Mouse (Mus musculus): ENCODE measurements at regions not wholly inside any gene's neighbourhood (a gene's known extent, or its start where the extent isn't known, plus 50 kb on each side); places are given as distances from the start of the nearest gene placed in this dataset.
A peak's percentile ranks its signal among the peaks of the same experiment; 100 is the strongest.

DNA sequence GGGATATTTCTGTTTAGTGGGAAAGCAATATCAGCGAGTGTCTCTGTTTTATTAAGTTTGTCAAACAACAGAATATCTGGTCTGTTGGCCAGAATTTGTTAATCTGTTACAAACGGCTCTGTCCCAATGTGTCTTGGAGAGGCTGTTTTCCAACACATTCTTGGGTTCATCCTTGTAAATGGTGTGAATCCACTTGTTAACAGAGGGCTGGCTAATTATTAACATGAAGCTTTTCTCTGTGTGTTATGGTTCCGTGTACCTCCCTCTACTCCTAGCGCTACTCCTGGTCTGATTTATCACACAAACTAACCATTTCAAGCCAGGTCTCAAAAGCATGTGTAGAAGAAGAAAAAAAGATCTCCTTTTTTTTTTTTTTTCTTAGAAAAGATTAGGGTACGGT, 60.4 kb downstream of the Pou3f3 start:
- intact Hi-C loops (cut with DNase I), result no loop called here

DNA sequence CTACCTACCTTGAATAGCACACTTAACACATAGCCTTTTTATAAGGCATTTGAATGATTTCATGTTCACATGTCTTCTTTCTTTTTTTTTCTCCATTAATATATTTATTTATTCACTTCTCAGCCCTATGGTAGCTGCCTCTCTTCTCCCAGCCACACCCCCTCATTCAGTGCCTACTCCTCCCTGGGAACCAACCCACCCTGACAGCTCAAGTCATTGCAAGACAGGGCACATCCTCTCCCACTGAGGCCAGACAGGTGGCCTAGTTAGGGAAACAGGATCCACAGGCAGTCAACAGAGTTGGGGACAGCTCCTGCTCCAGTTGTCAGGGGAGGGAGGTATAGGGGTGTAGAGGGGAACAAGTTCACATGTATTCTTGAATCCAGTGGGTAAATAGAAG, 60.9 kb downstream of the Pou3f3 start:
- intact Hi-C loops (cut with DNase I), result no loop called here
- no peak for DNase-seq (ENCODE audit: low spot score in 2 of 2)

More for the DNA sequence above, 60.4 kb downstream of the Pou3f3 start:
- DNase-seq (ENCODE audit: low spot score in 2 of 2), result no peak

DNA sequence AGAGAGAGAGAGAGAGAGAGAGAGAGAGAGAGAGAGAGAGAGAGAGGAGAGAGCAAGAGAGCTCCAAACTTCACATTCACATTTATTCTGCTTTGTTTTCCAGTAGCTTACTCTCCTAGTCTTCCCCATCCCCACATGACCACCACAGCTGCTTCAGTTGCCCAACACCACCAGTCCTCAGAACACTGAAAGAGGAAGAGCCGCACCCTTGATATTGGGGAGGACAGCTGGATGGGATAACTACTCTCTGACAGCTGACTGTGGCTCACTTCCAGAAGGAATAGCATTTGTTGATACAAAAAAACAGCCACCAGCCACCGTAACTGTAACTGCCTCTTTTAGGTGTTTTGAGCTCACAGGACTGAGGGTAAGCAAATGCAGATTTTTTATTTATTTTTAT, 67.9 kb downstream of the Pou3f3 start:
- intact Hi-C loops (cut with DNase I), result no loop called here
- DNase-seq (ENCODE audit: low spot score in 2 of 2), result no peak

DNA sequence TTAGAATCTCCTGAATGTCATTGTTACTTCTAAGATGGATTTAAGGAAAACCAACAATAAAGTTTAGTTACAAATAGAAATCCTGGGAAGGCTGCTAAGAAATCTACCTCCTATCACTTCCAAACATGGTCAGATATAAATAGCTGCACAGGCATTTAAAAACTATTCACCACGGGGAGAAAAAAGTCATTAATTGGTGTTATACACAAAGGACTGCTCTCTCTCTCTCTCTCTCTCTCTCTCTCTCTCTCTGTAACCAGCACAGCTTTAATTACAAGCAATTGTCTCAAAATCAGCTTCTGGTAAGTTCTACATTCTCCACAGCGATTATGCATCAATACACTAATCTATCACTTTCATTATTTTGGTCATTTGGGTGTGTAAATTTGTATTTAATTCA, 68.5 kb downstream of the Pou3f3 start:
- intact Hi-C loops (cut with DNase I), result no loop called here
- no peak for DNase-seq (ENCODE audit: low spot score in 2 of 2)

DNA sequence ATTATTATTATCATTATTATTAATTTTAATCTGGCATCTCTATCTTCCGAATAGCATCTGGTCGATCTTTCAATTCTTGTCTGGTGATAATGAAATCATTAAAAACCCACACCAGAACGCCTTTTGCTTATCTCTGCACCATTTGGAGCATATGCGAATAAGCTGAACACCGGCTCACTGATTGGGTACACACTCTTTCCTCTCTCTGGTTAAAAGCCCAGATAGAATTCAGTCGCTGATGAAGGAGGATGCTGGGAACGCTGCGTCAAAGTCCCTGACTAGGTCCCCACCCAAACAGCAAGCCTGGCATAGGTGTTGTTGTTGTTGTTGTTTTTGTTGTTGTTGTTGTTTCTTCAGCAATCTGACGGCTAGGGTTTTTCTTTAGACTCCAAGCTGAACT, 74.5 kb downstream of the Pou3f3 start:
- intact Hi-C loops (cut with DNase I), result loop anchor here (5.0 to 10.0 kb wide), 4 partner anchors 873 to 1895 kb away; no protein-coding TSS in a partner anchor
- DNase-seq (ENCODE audit: low spot score in 2 of 2), result no peak

DNA sequence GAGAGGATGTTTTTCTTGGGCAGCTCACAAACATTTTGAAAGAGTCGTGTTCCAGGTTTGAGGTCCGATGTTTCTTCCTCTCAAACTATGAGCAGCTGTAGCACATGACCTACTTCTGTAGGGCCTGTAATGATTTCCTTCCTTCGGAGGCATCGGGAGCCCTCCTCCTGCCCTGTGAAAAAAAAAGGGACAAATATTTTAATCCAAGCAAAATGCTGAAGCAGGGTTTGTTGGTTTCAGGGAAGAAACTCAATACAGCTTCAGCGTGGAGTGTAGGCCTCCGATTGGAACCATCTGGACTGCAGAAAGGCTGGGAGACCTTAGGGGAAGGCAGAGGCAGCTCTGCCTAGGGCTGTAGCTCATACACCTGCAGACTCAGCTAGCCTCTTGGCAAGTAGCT, 76.4 kb downstream of the Pou3f3 start:
- intact Hi-C loops (cut with DNase I), result loop anchor here (2.0 to 10.0 kb wide), 5 partner anchors 47 to 1897 kb away; no protein-coding TSS in a partner anchor
- no peak for DNase-seq (ENCODE audit: low spot score in 2 of 2)

DNA sequence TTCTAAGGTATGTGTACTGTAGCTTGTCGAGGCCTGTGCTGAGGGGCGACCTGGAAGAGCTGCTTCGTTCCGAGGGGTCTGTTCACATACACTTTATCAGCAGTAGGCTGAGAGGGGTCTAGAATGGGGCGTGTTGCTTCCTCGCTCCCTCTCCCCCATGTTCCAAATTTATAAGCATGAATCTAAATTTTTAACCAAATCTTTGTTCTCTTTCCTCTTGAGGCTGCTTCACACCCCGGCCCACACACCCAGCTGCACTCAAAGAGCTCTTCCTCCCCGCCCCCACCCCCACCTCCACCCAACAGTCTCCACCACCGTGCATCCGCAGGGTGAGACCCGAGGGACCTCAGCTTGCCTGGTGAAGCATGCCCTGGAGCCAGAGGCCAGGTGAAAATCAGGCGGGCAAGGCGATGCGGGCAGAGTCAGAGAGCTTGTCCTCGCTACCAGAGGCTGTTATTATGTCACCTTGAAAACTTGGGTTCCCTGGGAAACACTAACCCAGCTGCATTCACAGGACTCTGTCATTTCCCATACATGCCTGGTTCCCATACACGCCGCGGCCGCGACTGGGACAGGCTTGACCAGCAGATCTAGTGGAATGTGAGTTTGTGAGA, 77.1 kb upstream of the Mrps9 start:
- intact Hi-C loops (cut with DNase I), result loop anchor here (2.0 to 10.0 kb wide), 5 partner anchors 49 to 1899 kb away; no protein-coding TSS in a partner anchor
- peak; percentile 22 to 70 for DNase-seq (ENCODE audit: low spot score in 2 of 2)

DNA sequence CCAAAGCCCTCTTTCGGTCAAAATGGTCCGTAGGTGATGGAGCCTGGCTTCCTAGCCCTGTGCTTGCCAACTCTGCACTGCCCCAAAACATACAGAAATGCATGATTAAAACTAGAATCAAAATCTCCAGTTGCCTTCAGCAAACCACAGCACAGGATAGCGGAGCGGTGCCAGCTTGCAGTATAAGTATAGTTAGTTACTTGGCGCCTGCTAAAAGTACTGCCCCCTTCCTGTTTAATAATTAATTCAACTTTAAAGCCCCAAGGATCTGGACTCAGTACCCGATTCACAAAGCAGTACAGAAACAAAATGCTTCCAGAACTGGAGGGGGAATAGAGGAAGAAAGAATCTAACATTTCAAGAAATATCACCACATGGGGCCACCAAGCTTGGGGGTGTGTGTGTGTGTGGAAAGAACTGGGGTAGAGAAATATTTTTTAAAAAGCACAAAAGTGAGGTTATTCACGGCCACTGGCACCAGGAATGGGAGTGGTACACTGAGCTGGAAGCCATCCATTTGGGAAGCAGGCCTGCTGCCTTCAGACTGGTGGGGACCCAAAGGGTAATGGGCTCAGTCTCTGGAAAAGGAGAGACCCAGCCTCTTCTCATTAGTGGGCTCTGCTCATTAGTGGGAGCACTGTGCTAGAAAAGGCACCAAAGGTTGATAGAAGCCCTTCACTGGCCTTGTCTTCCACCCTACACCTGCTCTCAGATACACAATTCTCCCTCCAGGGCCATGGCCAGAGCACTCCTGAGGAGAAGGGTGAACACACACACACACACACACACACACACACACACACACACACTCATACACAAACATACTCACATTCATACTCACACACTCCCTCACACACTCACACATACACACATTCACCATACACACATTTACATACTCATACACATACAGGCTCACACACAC, 75.8 kb upstream of the Mrps9 start:
- intact Hi-C loops (cut with DNase I), result loop anchor here (5.0 to 10.0 kb wide), 6 partner anchors 63 to 1973 kb away; no protein-coding TSS in a partner anchor

DNA sequence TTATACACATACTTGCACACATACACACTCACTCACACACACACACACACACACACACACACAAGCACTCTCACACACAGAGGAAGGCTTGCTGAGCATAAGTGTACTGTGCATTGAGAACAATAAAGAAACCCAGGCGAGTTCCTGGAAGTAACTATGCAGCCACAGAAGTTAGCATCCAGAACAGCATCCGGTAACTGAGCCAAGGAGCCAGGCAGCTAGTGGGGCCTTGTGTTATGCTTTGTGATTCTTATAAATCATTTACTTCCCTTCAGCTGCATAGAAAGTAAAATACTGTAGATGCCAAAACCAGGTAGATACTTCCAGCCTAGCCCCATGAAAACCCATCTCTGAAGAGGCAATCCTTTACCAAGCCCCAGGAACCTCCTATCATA, 75.1 kb upstream of the Mrps9 start:
- intact Hi-C loops (cut with DNase I), result loop anchor here (5.0 to 10.0 kb wide), 5 partner anchors 64 to 1974 kb away; no protein-coding TSS in a partner anchor
- no peak for DNase-seq (ENCODE audit: low spot score in 2 of 2)

More for the DNA sequence above, 75.8 kb upstream of the Mrps9 start:
- no peak for DNase-seq (ENCODE audit: low spot score in 2 of 2)

DNA sequence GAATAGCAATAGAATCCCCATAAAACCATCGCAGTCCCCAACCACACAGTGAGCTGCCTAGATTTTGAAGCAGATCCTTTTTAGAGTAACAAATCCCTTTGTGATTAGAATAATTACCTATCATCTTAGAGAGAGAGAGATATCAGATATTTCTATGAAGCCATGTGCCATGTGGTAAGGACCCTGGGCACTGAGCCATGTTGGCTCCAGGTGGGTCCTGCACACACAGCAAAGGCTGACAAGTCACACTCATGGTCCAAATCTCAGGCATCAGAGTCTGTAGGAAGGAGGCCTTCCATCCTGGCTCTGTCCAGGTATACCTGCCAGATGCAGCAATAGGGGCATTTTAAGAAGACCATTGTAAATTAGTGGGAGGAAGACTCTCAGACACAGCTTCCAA, 73.6 kb upstream of the Mrps9 start:
- DNase-seq (ENCODE audit: low spot score in 2 of 2), result no peak
- intact Hi-C loops (cut with DNase I), result loop anchor here (5.0 to 10.0 kb wide), 5 partner anchors 65 to 1975 kb away; no protein-coding TSS in a partner anchor

DNA sequence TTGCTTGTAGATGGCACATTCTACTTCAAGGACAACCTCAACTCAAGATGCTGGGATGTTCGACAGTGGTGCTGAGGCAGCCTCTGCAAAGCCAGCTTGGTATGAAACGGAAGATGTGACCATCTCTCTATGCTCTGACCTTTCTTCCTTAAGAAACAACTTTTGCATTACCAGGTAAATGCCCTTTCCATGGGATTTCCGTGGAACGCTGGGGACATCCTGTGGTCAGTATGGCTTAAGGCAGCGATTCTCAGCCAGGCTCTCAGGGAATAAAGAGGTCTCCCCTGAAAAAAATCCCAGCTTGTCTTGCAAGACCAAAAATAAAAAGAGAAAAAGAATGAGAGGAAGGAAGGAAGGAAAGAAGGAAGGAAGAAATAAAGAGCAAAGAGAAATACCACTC, 71.3 kb upstream of the Mrps9 start:
- DNase-seq (ENCODE audit: low spot score in 2 of 2), result peak in 1 of 2 experiments; percentile 49
- intact Hi-C loops (cut with DNase I), result loop anchor here (5.0 to 10.0 kb wide), 5 partner anchors 67 to 1977 kb away; no protein-coding TSS in a partner anchor

DNA sequence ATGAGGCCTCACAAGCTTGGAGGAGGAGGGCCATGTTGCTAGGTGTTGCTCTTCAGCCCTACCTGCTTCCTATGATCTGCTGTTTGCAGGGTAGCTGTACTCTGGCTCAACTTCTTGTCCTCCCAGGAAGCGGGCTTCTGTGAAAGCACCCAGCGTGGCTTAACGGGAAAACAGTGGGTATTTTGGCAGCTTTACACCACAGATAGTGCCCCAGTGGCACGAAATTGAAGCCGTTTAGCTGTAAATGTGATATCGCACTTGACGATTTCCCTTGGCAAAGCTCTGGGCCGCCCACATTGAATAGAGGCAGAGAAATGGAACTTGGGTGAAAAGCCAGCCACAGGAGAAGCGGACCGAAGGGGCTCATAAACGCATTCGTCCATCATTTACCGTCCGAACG, 70.8 kb upstream of the Mrps9 start:
- peak in 1 of 2 experiments; percentile 15 for DNase-seq (ENCODE audit: low spot score in 2 of 2)
- intact Hi-C loops (cut with DNase I), result no loop called here

DNA sequence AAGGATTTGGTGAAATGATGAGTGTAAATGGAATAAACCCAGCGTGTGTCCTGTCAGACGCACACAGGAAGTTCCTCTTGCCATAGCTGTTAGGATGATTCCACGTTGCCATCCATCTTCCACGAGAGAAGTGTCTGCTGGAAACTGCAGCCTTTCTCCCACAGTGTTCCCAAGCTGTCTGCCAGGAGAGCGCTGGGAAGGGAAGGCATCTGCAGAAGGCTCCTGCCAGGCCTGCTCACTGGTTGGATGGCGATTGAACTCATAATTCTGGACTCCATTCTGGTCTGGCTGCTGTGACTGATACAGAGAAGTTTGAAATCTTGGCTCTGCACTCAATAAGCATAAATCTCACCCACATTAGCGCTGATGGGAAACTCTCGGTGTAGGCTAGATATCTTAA, 69.5 kb upstream of the Mrps9 start:
- intact Hi-C loops (cut with DNase I), result no loop called here
- peak in 1 of 2 experiments; percentile 33 for DNase-seq (ENCODE audit: low spot score in 2 of 2)

DNA sequence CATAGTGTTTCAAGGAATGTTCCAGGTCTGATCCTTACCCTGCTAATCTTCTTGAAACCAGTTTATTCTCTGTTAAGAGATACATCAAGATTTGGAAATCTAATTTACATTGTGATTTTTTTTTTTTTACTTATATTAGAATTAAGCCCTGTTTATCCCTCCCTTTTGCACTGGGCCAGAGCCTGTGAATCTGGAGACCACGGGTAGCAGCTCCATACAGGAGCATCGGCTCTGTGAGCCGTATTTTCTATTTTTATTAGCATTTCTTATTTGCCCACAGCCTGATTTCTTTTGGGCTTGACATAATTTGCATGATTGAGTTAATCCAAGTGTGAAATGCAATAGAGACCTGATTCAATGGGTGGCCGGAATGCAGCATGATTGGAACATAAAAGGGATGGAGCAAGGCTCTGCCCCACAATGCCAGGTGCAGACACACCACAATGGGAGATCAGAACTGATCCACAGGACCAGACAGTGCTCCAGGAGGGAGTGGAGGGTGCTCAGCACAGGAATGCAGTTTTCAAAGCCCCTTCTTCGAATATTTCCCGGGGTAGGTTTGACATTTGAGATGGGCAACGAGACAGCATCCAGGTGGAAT, 67.9 kb upstream of the Mrps9 start:
- no peak for DNase-seq (ENCODE audit: low spot score in 2 of 2)
- intact Hi-C loops (cut with DNase I), result no loop called here

DNA sequence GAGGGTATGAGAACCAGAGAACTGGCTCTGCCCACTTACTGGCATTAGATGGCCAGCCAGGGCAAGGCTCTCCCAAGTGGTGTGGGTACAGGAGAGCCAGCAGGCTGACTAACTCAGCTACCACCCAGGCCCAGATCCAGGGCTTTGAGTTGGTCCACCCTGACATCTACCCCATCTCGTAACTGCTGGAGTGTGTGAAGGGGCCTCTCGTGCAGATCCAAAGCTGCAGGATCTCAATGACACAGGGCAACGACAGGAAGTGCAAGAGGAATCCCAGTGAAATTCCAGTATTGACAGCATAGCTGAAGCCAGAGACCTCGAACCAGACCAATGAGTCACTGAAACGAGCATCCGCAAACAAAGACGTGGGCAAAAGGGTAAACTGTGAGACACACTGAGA, 63.8 kb upstream of the Mrps9 start:
- intact Hi-C loops (cut with DNase I), result no loop called here
- no peak for DNase-seq (ENCODE audit: low spot score in 2 of 2)

DNA sequence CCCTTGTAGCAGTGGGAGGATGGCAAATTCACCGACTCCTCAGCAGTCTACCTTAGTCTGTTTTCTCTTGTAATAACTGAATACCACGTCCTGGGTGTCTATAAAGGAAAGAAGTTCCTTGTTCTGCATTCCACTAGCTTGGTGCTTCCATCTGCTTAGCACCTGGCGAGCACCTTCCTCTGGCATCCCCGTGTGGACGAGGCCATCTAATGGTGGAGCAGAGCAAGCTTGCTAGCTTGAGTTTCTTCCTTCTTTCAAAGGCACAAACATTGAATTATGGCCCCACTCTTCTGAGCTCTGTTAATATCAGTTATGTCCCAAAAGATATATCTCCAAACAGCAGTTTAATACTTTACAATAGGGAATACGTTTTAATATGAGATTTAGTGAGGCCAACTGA, 62.6 kb upstream of the Mrps9 start:
- intact Hi-C loops (cut with DNase I), result no loop called here
- DNase-seq (ENCODE audit: low spot score in 2 of 2), result no peak

All from left cerebral cortex, postnatal 25 days (tissue).